Mouse (Mus musculus) A20 (cell line): Measurements from ENCODE around the gene Myo3a.
"Not testable (repeated sequence)": the region's sequence is repeated elsewhere in the genome, so short reads cannot be mapped to it uniquely, and the experiment has no call there.

ENCODE experiments used
- DNase-seq: peaks from one replicate; pipeline ENCODE4 v3.0.0-alpha.2; 2011; ENCODE audit warnings: low read depth, low spot score

Gene Myo3a

GRCm38 (mm10) chr2:22227308-22227707 is at the start of gene Myo3a:
Gene Myo3a (plus strand): TSS chr2:22227503.
- no peak for DNase-seq

GRCm38 (mm10) chr2:22250462-22250861 is 23.2 kb downstream of the Myo3a start:
- DNase-seq, result no peak

GRCm38 (mm10) chr2:22251045-22251444 is 23.7 kb downstream of the Myo3a start:
- no peak for DNase-seq

- DNase-seq, result no peak
Observed at GRCm38 (mm10) chr2:22255600-22255999, 28.3 kb downstream of the Myo3a start.

GRCm38 (mm10) chr2:22271555-22271954 is 44.3 kb downstream of the Myo3a start:
- no peak for DNase-seq

- no peak for DNase-seq
Observed at GRCm38 (mm10) chr2:22285366-22285765, 58.1 kb downstream of the Myo3a start.

GRCm38 (mm10) chr2:22285777-22286176 is 58.5 kb downstream of the Myo3a start:
- DNase-seq, result no peak

- DNase-seq, result no peak
Observed at GRCm38 (mm10) chr2:22293579-22294446, 66.5 kb downstream of the Myo3a start.

GRCm38 (mm10) chr2:22294447-22294738 is 67.1 kb downstream of the Myo3a start:
- DNase-seq, result no peak

- no peak for DNase-seq
Observed at GRCm38 (mm10) chr2:22297913-22298312, 70.6 kb downstream of the Myo3a start.

- DNase-seq, result no peak
Observed at GRCm38 (mm10) chr2:22338269-22338857, 111.1 kb downstream of the Myo3a start.

GRCm38 (mm10) chr2:22410511-22410910 is 183.2 kb downstream of the Myo3a start:
- DNase-seq, result not testable (repeated sequence)

GRCm38 (mm10) chr2:22548421-22548820 is 321.1 kb downstream of the Myo3a start:
- DNase-seq, result no peak

GRCm38 (mm10) chr2:22587469-22588169 is 360.3 kb downstream of the Myo3a start:
- not testable (repeated sequence) for DNase-seq

GRCm38 (mm10) chr2:22588170-22588541 is 360.9 kb downstream of the Myo3a start:
- DNase-seq, result not testable (repeated sequence)

GRCm38 (mm10) chr2:22588673-22589381 is 361.5 kb downstream of the Myo3a start:
- DNase-seq, result not testable (repeated sequence)

GRCm38 (mm10) chr2:22589382-22590205 is 362.3 kb downstream of the Myo3a start:
- DNase-seq, result not testable (repeated sequence)

- DNase-seq, result no peak
Observed at GRCm38 (mm10) chr2:22590206-22590490, 362.8 kb downstream of the Myo3a start.

- DNase-seq, result no peak
Observed at GRCm38 (mm10) chr2:22617951-22618350, 390.6 kb downstream of the Myo3a start.

- no peak for DNase-seq
Observed at GRCm38 (mm10) chr2:22619416-22619815, 392.1 kb downstream of the Myo3a start.

GRCm38 (mm10) chr2:22620030-22620429 is 392.7 kb downstream of the Myo3a start:
- DNase-seq, result no peak
